Mouse (Mus musculus) intestine, embryonic 14.5 days (tissue): ENCODE data around the gene Tyw1. TPM values are rescaled to one million over a fixed set of nuclear protein-coding genes. Genes with fewer than 3 reads are reported as not detected.
A peak's percentile ranks its signal among the peaks of the same experiment; 100 is the strongest.
"Not testable (repeated sequence)": the region's sequence is repeated elsewhere in the genome, so short reads cannot be mapped to it uniquely, and the experiment has no call there.

Experiments
- ATAC-seq: fragments of 200-750 bp; cut with Nextera tagmentation; replicated peaks from 2 replicates; pipeline ENCODE4 v1.8.0; 2017; ENCODE audit warnings: low read depth, moderate number of reproducible peaks, moderate TSS enrichment, moderate library complexity; ENCODE audit not compliant: low FRiP score, low TSS enrichment
- DNase-seq: peaks from one replicate; pipeline ENCODE4 v3.0.0-alpha.2; 2018; ENCODE audit warnings: low spot score
- H3K27ac ChIP-seq: fragments of 300-500 bp; sonication (generic); 2 replicates; pipeline ENCODE4 v1.5.1; 2014; ENCODE audit warnings: low read depth, mild to moderate bottlenecking, control low read depth
- H3K27me3 ChIP-seq: fragments of 300-500 bp; sonication (generic); replicated peaks from 2 replicates; pipeline ENCODE4 v1.6.1; 2014; ENCODE audit warnings: low read length, control low read depth; ENCODE audit not compliant: control insufficient read depth, insufficient read depth
- H3K36me3 ChIP-seq: fragments of 300-500 bp; sonication (generic); 2 replicates; pipeline ENCODE4 v1.6.1; 2014; ENCODE audit warnings: low read length, control low read depth; ENCODE audit not compliant: control insufficient read depth, insufficient read depth
- H3K4me1 ChIP-seq: fragments of 300-500 bp; sonication (generic); replicated peaks from 2 replicates; pipeline ENCODE4 v1.6.1; 2014; ENCODE audit warnings: low read length, control low read depth, mixed read lengths; ENCODE audit not compliant: control insufficient read depth, insufficient read depth
- H3K4me2 ChIP-seq: fragments of 300-500 bp; sonication (generic); 2 replicates; pipeline ENCODE4 v1.6.1; 2014; ENCODE audit warnings: low read length
- H3K4me3 ChIP-seq: fragments of 300-500 bp; sonication (generic); 2 replicates; pipeline ENCODE4 v1.5.1; 2014; ENCODE audit warnings: low read depth, low read length, control low read depth, mixed read lengths
- H3K9ac ChIP-seq: fragments of 300-500 bp; sonication (generic); 2 replicates; pipeline ENCODE4 v1.6.1; 2014; ENCODE audit warnings: mild to moderate bottlenecking, low read length
- H3K9me3 ChIP-seq: fragments of 300-500 bp; sonication (generic); 2 replicates; pipeline ENCODE4 v1.6.1; 2016; ENCODE audit warnings: low read length, control low read depth; ENCODE audit not compliant: control insufficient read depth
- WGBS: fragments of 180-500 bp; shearing (Covaris S2); extraction: QIAGEN DNeasy Blood & Tissue Kit; methylation state at CpG from one replicate; pipeline ENCODE4 v1.1.7; 2014; 5-methylcytosine and 5-hydroxymethylcytosine counted together
- polyA plus RNA-seq: library from polyadenylated mRNA; unstranded; fragments of >200 nt; fragmentation: Nextera tagmentation; extraction: Ambion mirVana; gene quantifications from 2 replicates; pipeline ENCODE4 v1.2.1, GENCODE M21; 2014

The Tyw1 gene
- polyA plus RNA-seq, 1 experiment from 2014 or later: 32.4 TPM

DNA sequence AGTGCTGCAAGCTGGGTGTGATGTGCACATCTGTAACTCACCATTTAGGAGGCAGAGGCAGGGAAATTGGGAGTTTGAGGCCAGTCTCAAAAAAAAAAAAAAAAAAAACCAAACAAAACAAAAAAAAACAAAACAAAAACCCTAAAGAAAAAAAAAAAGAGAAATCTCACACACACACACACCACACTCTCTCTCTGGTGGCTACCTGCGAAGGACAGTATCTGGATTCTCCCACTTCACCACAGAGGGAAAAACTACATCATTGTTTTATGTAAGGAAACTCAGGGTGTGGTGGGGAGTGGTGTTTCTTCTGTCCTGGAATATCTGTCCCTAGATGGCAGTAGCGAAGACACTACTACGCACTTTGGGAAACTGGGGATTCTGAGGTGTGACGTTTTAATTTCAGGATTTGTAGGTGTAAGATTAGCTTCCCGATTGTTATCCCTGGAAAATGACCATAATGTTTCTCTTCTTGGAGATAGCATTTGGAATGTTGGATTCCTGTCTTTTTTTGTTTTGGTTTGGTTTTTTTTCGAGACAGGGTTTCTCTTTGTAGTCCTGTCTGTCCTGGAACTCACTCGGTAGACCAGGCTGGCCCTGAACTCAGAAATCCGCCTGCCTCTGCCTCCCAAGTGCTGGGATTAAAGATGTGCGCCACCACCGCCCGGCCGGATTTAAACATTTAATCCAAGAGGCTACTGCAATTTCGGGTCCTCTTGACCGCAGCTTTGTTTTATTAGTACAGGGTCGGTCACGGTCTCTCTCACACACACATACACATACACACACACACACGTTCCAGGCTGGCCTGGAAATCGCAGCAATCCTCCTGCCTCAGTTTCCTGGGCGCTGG, 1.0 kb upstream of the Tyw1 start:
- H3K9ac ChIP-seq: peak overlapping the region; percentile 86
- peaks cover 45% of the 10 kb centered on the region for H3K36me3 ChIP-seq
- no peaks in the 10 kb centered on the region for H3K27me3 ChIP-seq
- WGBS: 14% methylated on average over 19 of the region's 19 CpGs
- no peaks in the 10 kb centered on the region for H3K9me3 ChIP-seq
- peak overlapping the region; percentile 85 for H3K27ac ChIP-seq
- H3K4me1 ChIP-seq: peaks cover 8% of the 10 kb centered on the region; the same call in 1 of the 2 replicates
- peak overlapping the region; percentile 56 for H3K4me2 ChIP-seq
- DNase-seq (no peak), ATAC-seq (no peak; the same call in 1 of the 2 replicates)
- peak overlapping the region; percentile 62 for H3K4me3 ChIP-seq

DNA sequence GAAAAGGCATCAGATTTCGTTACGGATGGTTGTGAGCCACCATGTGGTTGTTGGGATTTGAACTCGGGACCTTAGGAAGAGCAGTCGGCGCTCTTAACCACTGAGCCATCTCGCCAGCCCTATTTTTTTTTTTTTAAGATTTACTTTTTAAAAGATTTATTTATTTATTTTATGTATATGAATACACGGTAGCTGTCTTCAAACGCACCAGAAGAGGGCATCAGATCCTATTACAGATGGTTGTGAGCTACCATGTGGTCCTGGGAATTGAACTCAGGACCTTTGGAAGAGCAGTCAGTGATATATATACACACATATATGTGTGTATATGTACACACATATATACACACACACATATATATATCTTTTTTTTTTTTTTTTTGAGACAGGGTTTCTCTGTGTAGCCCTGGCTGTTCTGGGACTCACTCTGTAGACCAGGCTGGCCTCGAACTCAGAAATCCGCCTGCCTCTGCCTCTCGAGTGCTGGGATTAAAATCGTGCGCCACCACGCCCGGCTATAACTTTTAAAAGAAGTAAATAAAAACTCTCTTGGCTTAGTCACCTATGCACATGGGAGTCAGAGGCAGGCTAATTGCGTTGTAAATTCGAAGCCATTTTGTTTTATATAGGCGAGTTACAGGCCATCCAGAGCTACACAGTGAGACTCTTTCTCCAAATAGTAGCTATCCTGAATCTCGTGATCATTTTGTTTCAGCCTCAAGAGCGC, 543 bp downstream of the Tyw1 start:
- peak; percentile 16 for ATAC-seq
- peak overlapping the region; percentile 80 for H3K4me2 ChIP-seq
- H3K9ac ChIP-seq: peak overlapping the region; percentile 38; the same call in 1 of the 2 replicates
- H3K36me3 ChIP-seq: peaks cover 29% of the 10 kb centered on the region
- not testable (repeated sequence) for H3K4me1 ChIP-seq, DNase-seq, H3K9me3 ChIP-seq, H3K27me3 ChIP-seq
- WGBS: 24% methylated on average over 20 of the region's 20 CpGs
- peak overlapping the region; percentile 67 for H3K27ac ChIP-seq
- H3K4me3 ChIP-seq: peak overlapping the region; percentile 62

DNA sequence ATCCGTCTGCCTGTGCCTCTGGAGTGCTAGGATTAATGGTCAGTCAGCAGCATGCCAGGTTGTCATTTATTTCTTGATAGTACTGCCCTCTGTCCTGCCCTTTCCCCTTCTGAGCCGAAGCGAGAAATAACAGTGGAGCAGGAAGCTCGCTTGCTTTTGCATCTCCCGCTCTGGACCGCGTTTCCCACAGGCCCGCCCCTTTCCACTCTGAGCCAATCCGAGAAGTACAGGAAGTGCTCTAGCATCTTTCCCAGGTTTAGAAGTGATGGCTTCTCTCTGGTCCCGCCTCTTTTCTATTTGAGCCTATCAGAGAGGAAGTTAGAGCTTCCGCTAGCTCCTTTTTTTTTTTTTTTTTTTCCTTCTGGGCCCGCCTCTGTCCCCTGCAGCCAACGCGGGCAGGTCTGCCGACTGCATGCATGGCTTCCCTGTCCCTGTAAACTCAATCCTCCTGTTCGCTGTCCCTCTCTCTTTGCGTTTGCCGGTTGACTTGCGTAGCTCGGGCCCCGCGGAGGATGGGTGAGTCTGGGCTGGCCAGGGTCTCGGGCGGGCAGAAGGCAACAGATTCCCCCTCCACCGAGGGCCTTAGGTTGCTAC, 1.4 kb downstream of the Tyw1 start:
- peak overlapping the region; percentile 50 for H3K4me3 ChIP-seq
- peak; percentile 94 for DNase-seq
- H3K9me3 ChIP-seq: no peaks in the 10 kb centered on the region
- peak overlapping the region; percentile 67 for H3K27ac ChIP-seq
- H3K4me2 ChIP-seq: peak overlapping the region; percentile 80
- under 1% methylated on average over 25 of the region's 25 CpGs for WGBS
- peaks cover 8% of the 10 kb centered on the region; the same call in 1 of the 2 replicates for H3K4me1 ChIP-seq
- peaks cover 21% of the 10 kb centered on the region for H3K36me3 ChIP-seq
- peak; percentile 86 for ATAC-seq
- H3K27me3 ChIP-seq: no peaks in the 10 kb centered on the region
- peak overlapping the region; percentile 50 for H3K9ac ChIP-seq

DNA sequence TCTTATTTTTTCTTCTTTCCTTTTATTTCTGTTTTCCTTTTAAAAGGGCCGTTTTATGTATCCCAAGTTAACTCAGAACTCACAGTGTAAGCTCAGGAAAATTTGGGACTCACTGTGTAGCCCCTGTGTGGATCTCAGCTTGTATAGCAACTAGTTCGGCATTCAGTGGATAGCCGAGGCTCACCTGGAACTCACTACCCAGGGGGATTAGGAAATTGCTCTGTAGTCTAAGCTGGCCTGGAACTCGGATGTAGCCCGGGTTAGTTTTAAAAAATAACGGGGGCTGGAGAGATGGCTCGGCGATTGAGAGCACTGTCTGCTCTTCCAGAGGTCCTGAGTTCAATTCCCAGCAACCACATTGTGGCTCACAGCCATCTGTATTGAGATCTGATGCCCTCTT, 1.9 kb downstream of the Tyw1 start:
- peak overlapping the region; percentile 64; the same call in 1 of the 2 replicates for H3K27ac ChIP-seq
- H3K4me1 ChIP-seq: peaks cover 8% of the 10 kb centered on the region; the same call in 1 of the 2 replicates
- H3K27me3 ChIP-seq: no peaks in the 10 kb centered on the region
- DNase-seq (no peak), ATAC-seq (no peak)
- peak overlapping the region; percentile 50 for H3K4me3 ChIP-seq
- peak overlapping the region; percentile 50 for H3K9ac ChIP-seq
- no peaks in the 10 kb centered on the region for H3K9me3 ChIP-seq
- peak overlapping the region; percentile 80 for H3K4me2 ChIP-seq
- peaks cover 19% of the 10 kb centered on the region for H3K36me3 ChIP-seq
- WGBS: 7% methylated on average over 8 of the region's 8 CpGs

DNA sequence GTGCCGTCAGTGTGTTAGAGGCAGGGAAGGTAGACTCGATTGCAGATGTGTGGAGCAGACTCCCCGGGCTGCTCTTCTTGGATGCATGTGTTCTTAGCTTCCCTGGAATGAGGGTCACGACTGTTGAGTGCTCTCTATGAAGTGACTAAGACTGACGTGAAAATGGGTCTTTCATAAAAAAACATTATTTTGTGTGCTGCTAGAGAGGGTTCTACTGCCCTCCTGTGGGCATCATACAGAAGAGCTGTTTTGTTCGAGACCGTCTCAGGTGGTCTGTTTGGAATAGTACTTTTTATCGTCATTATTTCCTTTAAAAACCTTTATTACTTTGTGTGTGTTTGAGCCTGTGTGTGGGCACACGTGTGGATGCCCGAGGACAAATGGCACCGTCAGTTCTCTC, 8.0 kb downstream of the Tyw1 start:
- Histone ChIP-seq H3K27ac (no peak overlapping the region), H3K4me2 (no peak overlapping the region), H3K9me3 (no peaks in the 10 kb centered on the region), H3K4me1 (no peaks in the 10 kb centered on the region), H3K27me3 (no peaks in the 10 kb centered on the region), H3K9ac (no peak overlapping the region), H3K36me3 (peaks cover 40% of the 10 kb centered on the region), H3K4me3 (no peak overlapping the region)
- ATAC-seq: no peak
- DNase-seq: no peak
- WGBS: 75% methylated on average over 11 of the region's 11 CpGs

DNA sequence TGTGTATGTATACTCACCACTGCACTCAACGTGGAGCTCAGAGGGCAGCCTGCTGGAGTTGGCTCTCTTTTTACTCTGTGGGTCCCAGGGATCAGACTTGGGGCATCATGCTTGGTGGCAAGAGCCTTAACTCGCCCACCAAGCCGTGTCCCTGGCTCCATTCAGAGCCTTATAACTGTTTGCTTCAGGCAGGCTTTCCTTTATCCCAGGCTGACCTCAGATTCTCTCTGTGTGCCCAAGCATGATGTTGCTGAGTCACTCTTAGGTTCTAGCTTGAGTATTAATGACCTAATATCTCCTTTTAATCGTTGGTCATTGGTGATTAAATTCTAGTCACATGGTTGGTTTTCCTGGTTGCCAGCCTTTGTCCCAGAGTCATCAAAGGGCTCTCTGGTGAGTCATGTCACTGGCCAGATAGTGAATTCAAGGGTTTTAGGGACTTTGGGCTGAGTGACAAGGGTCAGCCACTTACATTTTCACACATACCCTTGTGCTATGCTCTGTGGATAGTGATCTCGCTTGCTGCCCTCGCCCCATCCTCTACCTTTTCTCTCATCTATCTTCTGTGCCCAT, 9.1 kb downstream of the Tyw1 start:
- no peaks in the 10 kb centered on the region for H3K27me3 ChIP-seq

DNA sequence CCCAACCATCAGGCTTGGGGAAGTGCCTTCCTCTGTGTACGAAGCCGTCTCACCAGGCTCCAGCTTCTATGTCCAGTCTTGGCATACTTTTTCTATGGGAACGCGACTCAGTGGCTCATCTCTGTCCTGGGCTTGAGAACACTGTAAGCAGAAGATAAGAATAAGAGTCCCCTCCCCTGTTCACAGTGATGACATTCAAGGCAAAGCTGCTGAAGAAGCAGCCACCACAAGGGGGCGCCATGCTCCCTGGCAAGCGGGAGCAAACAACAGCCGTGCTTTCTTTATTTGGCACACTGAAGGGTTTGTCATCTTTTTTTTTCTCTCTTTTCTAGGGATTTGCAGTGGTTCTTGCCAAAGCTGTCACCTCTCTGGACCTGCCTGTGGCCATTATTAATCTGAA, 11.2 kb downstream of the Tyw1 start:
- ATAC-seq (no peak), DNase-seq (no peak)
- Histone ChIP-seq H3K4me3 (no peak overlapping the region), H3K4me2 (no peak overlapping the region), H3K27ac (no peak overlapping the region), H3K36me3 (peaks cover 67% of the 10 kb centered on the region), H3K9ac (no peak overlapping the region), H3K9me3 (no peaks in the 10 kb centered on the region), H3K4me1 (no peaks in the 10 kb centered on the region), H3K27me3 (no peaks in the 10 kb centered on the region)
- WGBS: 85% methylated on average over 7 of the region's 7 CpGs

More for the DNA sequence above, 9.1 kb downstream of the Tyw1 start:
- DNase-seq (no peak), ATAC-seq (no peak)
- peaks cover 49% of the 10 kb centered on the region for H3K36me3 ChIP-seq
- H3K4me3 ChIP-seq: no peak overlapping the region
- H3K4me1 ChIP-seq: no peaks in the 10 kb centered on the region
- no peak overlapping the region for H3K4me2 ChIP-seq
- no peak overlapping the region for H3K27ac ChIP-seq
- no peaks in the 10 kb centered on the region for H3K9me3 ChIP-seq
- WGBS: 91% methylated on average over 6 of the region's 6 CpGs
- H3K9ac ChIP-seq: no peak overlapping the region

DNA sequence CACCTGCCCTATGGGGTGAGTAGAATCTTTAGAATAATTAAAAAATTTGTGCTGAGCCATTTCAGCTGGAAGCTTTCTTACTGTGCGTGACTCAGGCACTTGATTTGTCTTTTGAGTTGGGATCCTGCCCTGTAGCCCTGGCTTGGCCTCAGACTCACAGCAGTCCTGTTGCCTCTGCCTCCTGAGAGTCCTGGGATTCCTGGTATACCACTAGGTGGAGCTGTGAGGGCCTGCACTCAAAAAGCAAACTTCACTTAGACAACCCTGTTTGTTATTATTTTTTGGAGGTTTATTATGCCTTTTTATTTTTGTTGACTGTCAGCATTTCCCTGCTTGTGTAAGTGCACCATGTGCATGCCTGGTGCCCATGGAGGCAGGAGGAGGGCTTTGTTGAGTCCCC, 11.9 kb downstream of the Tyw1 start:
- Histone ChIP-seq H3K9me3 (no peaks in the 10 kb centered on the region), H3K27me3 (no peaks in the 10 kb centered on the region), H3K4me2 (no peak overlapping the region), H3K9ac (no peak overlapping the region), H3K4me3 (no peak overlapping the region), H3K4me1 (no peaks in the 10 kb centered on the region), H3K36me3 (peaks cover 69% of the 10 kb centered on the region), H3K27ac (no peak overlapping the region)
- ATAC-seq: no peak
- DNase-seq: no peak
- 79% methylated on average over 1 of the region's 1 CpGs for WGBS
